Mouse (Mus musculus): ENCODE results near the gene 1700016H13Rik.

GRCm38 (mm10) chr5:103678974-103679373 lies 23.2 kb upstream of the 1700016H13Rik start:
- TF ChIP-seq ZC3H11A (IDR thresholded peaks at IDR 0.05; ENCODE audit: borderline replicate concordance, low read depth, low read length) (no peak), HCFC1 (IDR thresholded peaks at IDR 0.05; ENCODE audit: borderline replicate concordance, insufficient read depth, low read length) (no peak), MAFK (IDR thresholded peaks at IDR 0.05; ENCODE audit: insufficient read depth, low read depth, low read length) (no peak), ZNF384 (IDR thresholded peaks at IDR 0.05; ENCODE audit: low read depth, low read length) (no peak)
